Mouse (Mus musculus): Measurements from ENCODE around the gene Rpl27a. TPM values are rescaled to one million over a fixed set of nuclear protein-coding genes. Genes with fewer than 3 reads are reported as not detected.

Gene Rpl27a
- polyA plus RNA-seq, 1 experiment from 2014 or later, result 134 TPM

GRCm38 (mm10) chr7:109540902-109541301 is 22.0 kb downstream of the Rpl27a start:
- ATAC-seq (replicated peaks; ENCODE audit: insufficient number of reproducible peaks, low FRiP score, low TSS enrichment, low read depth) (no peak), DNase-seq (ENCODE audit: low spot score) (no peak)
- Histone ChIP-seq H3K4me2 (ENCODE audit: low read depth, low read length) (no peak overlapping the region), H3K27me3 (ENCODE audit: control insufficient read depth, insufficient read depth, low read length) (no peaks in the 10 kb centered on the region), H3K9ac (replicated peaks; ENCODE audit: low read length) (no peak overlapping the region), H3K36me3 (replicated peaks; ENCODE audit: control insufficient read depth, insufficient read depth, low read depth, low read length) (peaks cover 2% of the 10 kb centered on the region; the same call in 1 of the 2 replicates), H3K27ac (replicated peaks; ENCODE audit: low read depth, low read length) (no peak overlapping the region), H3K9me3 (replicated peaks; ENCODE audit: control insufficient read depth, low read length) (no peaks in the 10 kb centered on the region), H3K4me3 (ENCODE audit: low read depth, low read length) (no peak overlapping the region), H3K4me1 (ENCODE audit: control insufficient read depth, insufficient read depth, low read length) (no peaks in the 10 kb centered on the region)

- no peaks in the 10 kb centered on the region for H3K9me3 ChIP-seq (replicated peaks; ENCODE audit: control insufficient read depth, low read length)
- no peak overlapping the region for H3K4me2 ChIP-seq (ENCODE audit: low read depth, low read length)
- H3K4me3 ChIP-seq (ENCODE audit: low read depth, low read length), result no peak overlapping the region
- H3K36me3 ChIP-seq (replicated peaks; ENCODE audit: control insufficient read depth, insufficient read depth, low read depth, low read length), result peaks cover 2% of the 10 kb centered on the region; the same call in 1 of the 2 replicates
- H3K27ac ChIP-seq (replicated peaks; ENCODE audit: low read depth, low read length), result no peak overlapping the region
- H3K9ac ChIP-seq (replicated peaks; ENCODE audit: low read length), result no peak overlapping the region
- no peaks in the 10 kb centered on the region for H3K27me3 ChIP-seq (ENCODE audit: control insufficient read depth, insufficient read depth, low read length)
- no peak for DNase-seq (ENCODE audit: low spot score)
- ATAC-seq (replicated peaks; ENCODE audit: insufficient number of reproducible peaks, low FRiP score, low TSS enrichment, low read depth), result no peak
- WGBS, result 87% methylated on average over 10 of the region's 10 CpGs
- no peaks in the 10 kb centered on the region for H3K4me1 ChIP-seq (ENCODE audit: control insufficient read depth, insufficient read depth, low read length)
Measured at GRCm38 (mm10) chr7:109541609-109542363, 22.8 kb downstream of the Rpl27a start.

GRCm38 (mm10) chr7:109542364-109542628 is 23.3 kb downstream of the Rpl27a start:
- H3K27ac ChIP-seq (replicated peaks; ENCODE audit: low read depth, low read length), result no peak overlapping the region
- no peaks in the 10 kb centered on the region for H3K9me3 ChIP-seq (replicated peaks; ENCODE audit: control insufficient read depth, low read length)
- peaks cover 2% of the 10 kb centered on the region; the same call in 1 of the 2 replicates for H3K36me3 ChIP-seq (replicated peaks; ENCODE audit: control insufficient read depth, insufficient read depth, low read depth, low read length)
- DNase-seq (ENCODE audit: low spot score) (no peak), ATAC-seq (replicated peaks; ENCODE audit: insufficient number of reproducible peaks, low FRiP score, low TSS enrichment, low read depth) (no peak)
- WGBS, result 88% methylated on average over 3 of the region's 3 CpGs
- H3K4me1 ChIP-seq (ENCODE audit: control insufficient read depth, insufficient read depth, low read length), result no peaks in the 10 kb centered on the region
- no peak overlapping the region for H3K4me3 ChIP-seq (ENCODE audit: low read depth, low read length)
- H3K4me2 ChIP-seq (ENCODE audit: low read depth, low read length), result no peak overlapping the region
- H3K27me3 ChIP-seq (ENCODE audit: control insufficient read depth, insufficient read depth, low read length), result no peaks in the 10 kb centered on the region
- no peak overlapping the region for H3K9ac ChIP-seq (replicated peaks; ENCODE audit: low read length)

GRCm38 (mm10) chr7:109544792-109545191 is 25.8 kb downstream of the Rpl27a start:
- no peak for ATAC-seq (replicated peaks; ENCODE audit: insufficient number of reproducible peaks, low FRiP score, low TSS enrichment, low read depth)
- no peaks in the 10 kb centered on the region for H3K27me3 ChIP-seq (ENCODE audit: control insufficient read depth, insufficient read depth, low read length)
- no peak overlapping the region for H3K9ac ChIP-seq (replicated peaks; ENCODE audit: low read length)
- no peak overlapping the region for H3K4me2 ChIP-seq (ENCODE audit: low read depth, low read length)
- H3K36me3 ChIP-seq (replicated peaks; ENCODE audit: control insufficient read depth, insufficient read depth, low read depth, low read length), result 0 out of 2 replicates have a peak, but pooled peaks cover 2% of the 10 kb centered on the region
- no peak for DNase-seq (ENCODE audit: low spot score)
- H3K4me1 ChIP-seq (ENCODE audit: control insufficient read depth, insufficient read depth, low read length), result no peaks in the 10 kb centered on the region
- no peak overlapping the region for H3K27ac ChIP-seq (replicated peaks; ENCODE audit: low read depth, low read length)
- WGBS, result 64% methylated on average over 5 of the region's 5 CpGs
- no peak overlapping the region for H3K4me3 ChIP-seq (ENCODE audit: low read depth, low read length)
- H3K9me3 ChIP-seq (replicated peaks; ENCODE audit: control insufficient read depth, low read length), result no peaks in the 10 kb centered on the region

- 0 out of 2 replicates have a peak, but pooled peaks cover 2% of the 10 kb centered on the region for H3K36me3 ChIP-seq (replicated peaks; ENCODE audit: control insufficient read depth, insufficient read depth, low read depth, low read length)
Measured at GRCm38 (mm10) chr7:109545255-109545993, 26.5 kb downstream of the Rpl27a start.

GRCm38 (mm10) chr7:109546186-109546585 is 27.2 kb downstream of the Rpl27a start:
- H3K9ac ChIP-seq (replicated peaks; ENCODE audit: low read length), result no peak overlapping the region
- H3K36me3 ChIP-seq (replicated peaks; ENCODE audit: control insufficient read depth, insufficient read depth, low read depth, low read length), result 0 out of 2 replicates have a peak, but pooled peaks cover 2% of the 10 kb centered on the region
- WGBS, result 82% methylated on average over 2 of the region's 2 CpGs
- H3K4me2 ChIP-seq (ENCODE audit: low read depth, low read length), result no peak overlapping the region
- H3K4me3 ChIP-seq (ENCODE audit: low read depth, low read length), result no peak overlapping the region
- ATAC-seq (replicated peaks; ENCODE audit: insufficient number of reproducible peaks, low FRiP score, low TSS enrichment, low read depth) (no peak), DNase-seq (ENCODE audit: low spot score) (no peak)
- no peak overlapping the region for H3K27ac ChIP-seq (replicated peaks; ENCODE audit: low read depth, low read length)
- no peaks in the 10 kb centered on the region for H3K9me3 ChIP-seq (replicated peaks; ENCODE audit: control insufficient read depth, low read length)
- H3K4me1 ChIP-seq (ENCODE audit: control insufficient read depth, insufficient read depth, low read length), result no peaks in the 10 kb centered on the region
- H3K27me3 ChIP-seq (ENCODE audit: control insufficient read depth, insufficient read depth, low read length), result no peaks in the 10 kb centered on the region

More at GRCm38 (mm10) chr7:109545255-109545993, 26.5 kb downstream of the Rpl27a start:
- 85% methylated on average over 10 of the region's 10 CpGs for WGBS
- no peak overlapping the region for H3K4me3 ChIP-seq (ENCODE audit: low read depth, low read length)
- H3K9ac ChIP-seq (replicated peaks; ENCODE audit: low read length), result no peak overlapping the region
- no peaks in the 10 kb centered on the region for H3K9me3 ChIP-seq (replicated peaks; ENCODE audit: control insufficient read depth, low read length)
- H3K27me3 ChIP-seq (ENCODE audit: control insufficient read depth, insufficient read depth, low read length), result no peaks in the 10 kb centered on the region
- no peak overlapping the region for H3K27ac ChIP-seq (replicated peaks; ENCODE audit: low read depth, low read length)
- DNase-seq (ENCODE audit: low spot score), result no peak
- no peak for ATAC-seq (replicated peaks; ENCODE audit: insufficient number of reproducible peaks, low FRiP score, low TSS enrichment, low read depth)
- H3K4me2 ChIP-seq (ENCODE audit: low read depth, low read length), result no peak overlapping the region
- H3K4me1 ChIP-seq (ENCODE audit: control insufficient read depth, insufficient read depth, low read length), result no peaks in the 10 kb centered on the region

- DNase-seq (ENCODE audit: low spot score) (no peak), ATAC-seq (replicated peaks; ENCODE audit: insufficient number of reproducible peaks, low FRiP score, low TSS enrichment, low read depth) (no peak)
- Histone ChIP-seq H3K27ac (replicated peaks; ENCODE audit: low read depth, low read length) (no peak overlapping the region), H3K36me3 (replicated peaks; ENCODE audit: control insufficient read depth, insufficient read depth, low read depth, low read length) (0 out of 2 replicates have a peak, but pooled peaks cover 2% of the 10 kb centered on the region), H3K4me3 (ENCODE audit: low read depth, low read length) (no peak overlapping the region), H3K27me3 (ENCODE audit: control insufficient read depth, insufficient read depth, low read length) (no peaks in the 10 kb centered on the region), H3K4me2 (ENCODE audit: low read depth, low read length) (no peak overlapping the region), H3K9me3 (replicated peaks; ENCODE audit: control insufficient read depth, low read length) (no peaks in the 10 kb centered on the region), H3K9ac (replicated peaks; ENCODE audit: low read length) (no peak overlapping the region), H3K4me1 (ENCODE audit: control insufficient read depth, insufficient read depth, low read length) (no peaks in the 10 kb centered on the region)
- WGBS, result 92% methylated on average over 5 of the region's 5 CpGs
Measured at GRCm38 (mm10) chr7:109546726-109547125, 27.8 kb downstream of the Rpl27a start.

- H3K36me3 ChIP-seq (replicated peaks; ENCODE audit: control insufficient read depth, insufficient read depth, low read depth, low read length), result no peaks in the 10 kb centered on the region
- no peak overlapping the region for H3K4me2 ChIP-seq (ENCODE audit: low read depth, low read length)
- DNase-seq (ENCODE audit: low spot score) (no peak), ATAC-seq (replicated peaks; ENCODE audit: insufficient number of reproducible peaks, low FRiP score, low TSS enrichment, low read depth) (no peak)
- no peak overlapping the region for H3K4me3 ChIP-seq (ENCODE audit: low read depth, low read length)
- H3K4me1 ChIP-seq (ENCODE audit: control insufficient read depth, insufficient read depth, low read length), result no peaks in the 10 kb centered on the region
- 64% methylated on average over 6 of the region's 6 CpGs for WGBS
- no peaks in the 10 kb centered on the region for H3K9me3 ChIP-seq (replicated peaks; ENCODE audit: control insufficient read depth, low read length)
- no peak overlapping the region for H3K27ac ChIP-seq (replicated peaks; ENCODE audit: low read depth, low read length)
- no peak overlapping the region for H3K9ac ChIP-seq (replicated peaks; ENCODE audit: low read length)
- no peaks in the 10 kb centered on the region for H3K27me3 ChIP-seq (ENCODE audit: control insufficient read depth, insufficient read depth, low read length)
Measured at GRCm38 (mm10) chr7:109559536-109559935, 40.6 kb downstream of the Rpl27a start.

Measured in embryonic facial prominence, embryonic 11.5 days (tissue).